Mouse (Mus musculus) midbrain, embryonic 15.5 days (tissue): ENCODE results near the gene Dhcr24. TPM values are rescaled to one million over a fixed set of nuclear protein-coding genes. Genes with fewer than 3 reads are reported as not detected.
A peak's percentile ranks its signal among the peaks of the same experiment; 100 is the strongest.

Source experiments
- ATAC-seq: fragments of 200-750 bp; cut with Nextera tagmentation; replicated peaks from 2 replicates; pipeline ENCODE4 v1.8.0; 2017; ENCODE audit warnings: moderate TSS enrichment
- H3K27ac ChIP-seq: fragments of 300-500 bp; sonication (generic); 2 replicates; pipeline ENCODE4 v1.5.1; 2015; ENCODE audit warnings: mild to moderate bottlenecking, inconsistent platforms
- H3K27me3 ChIP-seq: fragments of 300-500 bp; sonication (generic); replicated peaks from 2 replicates; pipeline ENCODE4 v1.6.1; 2015; ENCODE audit warnings: inconsistent platforms
- H3K36me3 ChIP-seq: fragments of 300-500 bp; sonication (generic); replicated peaks from 2 replicates; pipeline ENCODE4 v1.6.1; 2015; ENCODE audit warnings: inconsistent platforms
- H3K4me1 ChIP-seq: fragments of 300-500 bp; sonication (generic); 2 replicates; pipeline ENCODE4 v1.6.1; 2015; ENCODE audit warnings: inconsistent platforms
- H3K4me2 ChIP-seq: fragments of 300-500 bp; sonication (generic); 2 replicates; pipeline ENCODE4 v1.6.1; 2015; ENCODE audit warnings: inconsistent platforms, mild to moderate bottlenecking, moderate library complexity
- H3K4me3 ChIP-seq: fragments of 300-500 bp; sonication (generic); 2 replicates; pipeline ENCODE4 v1.5.1; 2015; ENCODE audit warnings: mild to moderate bottlenecking, inconsistent platforms
- H3K9ac ChIP-seq: fragments of 300-500 bp; sonication (generic); 2 replicates; pipeline ENCODE4 v1.6.1; 2015; ENCODE audit warnings: mild to moderate bottlenecking, inconsistent platforms
- H3K9me3 ChIP-seq: fragments of 300-500 bp; sonication (generic); 2 replicates; pipeline ENCODE4 v1.6.1; 2016; ENCODE audit warnings: inconsistent platforms
- WGBS: fragments of 180-500 bp; shearing (Covaris S2); methylation state at CpG from one replicate; pipeline ENCODE4 v1.1.7; 2015; ENCODE audit warnings: mixed read lengths; 5-methylcytosine and 5-hydroxymethylcytosine counted together
- polyA plus RNA-seq: library from polyadenylated mRNA; unstranded; fragments of >200 nt; fragmentation: Nextera tagmentation; extraction: Ambion mirVana; gene quantifications from 2 replicates; pipeline ENCODE4 v1.2.1, GENCODE M21; 2015

Dhcr24 gene
- polyA plus RNA-seq, 1 experiment from 2014 or later: 6.0 TPM

GRCm38 (mm10) chr4:106593636-106594035 lies 32.8 kb downstream of the Dhcr24 start:
- no peaks in the 10 kb centered on the region for H3K9me3 ChIP-seq
- no peaks in the 10 kb centered on the region for H3K4me1 ChIP-seq
- 62% methylated on average over 7 of the region's 7 CpGs for WGBS
- no peak overlapping the region for H3K4me2 ChIP-seq
- H3K4me3 ChIP-seq: no peak overlapping the region
- H3K36me3 ChIP-seq: no peaks in the 10 kb centered on the region
- H3K27me3 ChIP-seq: no peaks in the 10 kb centered on the region
- ATAC-seq: no peak
- no peak overlapping the region for H3K27ac ChIP-seq
- H3K9ac ChIP-seq: no peak overlapping the region

DNA sequence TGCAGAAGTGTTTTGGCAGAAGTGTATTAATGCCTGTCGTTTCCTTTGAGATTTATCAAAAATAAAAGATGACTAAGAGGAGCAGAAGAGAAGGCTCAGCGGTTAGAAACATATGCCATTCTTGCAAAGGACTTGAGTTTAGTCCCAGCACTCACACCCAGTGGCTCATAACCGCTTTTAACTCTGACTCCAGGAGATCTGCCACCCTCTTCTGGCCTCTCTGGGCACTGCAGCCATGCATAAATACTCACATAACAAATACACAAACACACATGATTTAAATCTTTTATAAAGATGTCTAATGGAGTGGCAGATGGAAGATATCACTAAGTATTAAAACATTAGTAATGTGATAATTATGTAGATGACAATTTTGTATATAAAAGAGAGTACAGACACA lies 35.4 kb downstream of the Dhcr24 start:
- no peaks in the 10 kb centered on the region for H3K9me3 ChIP-seq
- ATAC-seq: no peak
- H3K4me3 ChIP-seq: no peak overlapping the region
- no peaks in the 10 kb centered on the region for H3K4me1 ChIP-seq
- H3K9ac ChIP-seq: no peak overlapping the region
- WGBS: 63% methylated on average over 3 of the region's 3 CpGs
- H3K27ac ChIP-seq: no peak overlapping the region
- H3K36me3 ChIP-seq: no peaks in the 10 kb centered on the region
- no peaks in the 10 kb centered on the region for H3K27me3 ChIP-seq
- no peak overlapping the region for H3K4me2 ChIP-seq

DNA sequence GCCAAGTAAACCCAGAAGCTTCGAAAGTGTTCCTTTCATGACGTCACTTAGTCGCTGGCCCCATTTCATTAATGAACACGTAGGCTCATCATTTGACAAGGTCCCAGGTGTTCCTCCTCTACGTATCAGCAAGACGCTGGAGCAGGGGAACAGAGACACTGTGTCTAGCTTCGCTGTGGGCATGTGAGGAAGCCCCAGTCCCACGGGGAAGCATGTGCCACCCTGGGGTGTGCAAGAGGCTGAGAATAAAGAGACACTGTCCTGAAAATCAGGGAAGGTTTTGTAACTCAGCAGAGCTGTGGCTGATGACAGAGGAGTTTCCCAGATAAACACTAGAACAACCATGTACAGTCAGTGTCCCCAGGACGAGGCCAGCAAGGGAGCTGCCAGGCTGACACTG lies 36.2 kb downstream of the Dhcr24 start:
- ATAC-seq: no peak

DNA sequence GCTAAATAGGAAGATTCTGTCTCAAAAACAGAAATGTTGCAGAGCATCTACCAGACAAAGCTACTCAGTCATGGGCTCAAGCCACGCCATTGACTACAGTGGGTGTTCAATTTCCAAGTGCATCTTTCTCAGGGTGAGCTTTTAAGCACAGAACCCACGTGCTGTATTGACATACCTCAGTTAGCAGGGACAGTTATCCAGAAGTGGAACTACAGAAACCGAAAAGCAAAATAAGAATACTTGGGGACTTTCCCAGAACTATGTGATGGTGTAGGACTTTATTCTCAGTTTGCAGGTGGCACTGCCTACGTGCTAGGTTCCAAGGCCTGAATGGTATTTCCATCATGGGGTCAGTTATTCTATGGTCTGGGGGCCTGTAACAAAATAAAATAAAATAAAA lies 36.9 kb downstream of the Dhcr24 start:
- H3K4me3 ChIP-seq: no peak overlapping the region
- no peak for ATAC-seq
- H3K27me3 ChIP-seq: no peaks in the 10 kb centered on the region
- no peaks in the 10 kb centered on the region for H3K36me3 ChIP-seq
- no peak overlapping the region for H3K4me2 ChIP-seq
- H3K27ac ChIP-seq: no peak overlapping the region
- no peaks in the 10 kb centered on the region for H3K4me1 ChIP-seq
- no peaks in the 10 kb centered on the region for H3K9me3 ChIP-seq
- 87% methylated on average over 4 of the region's 4 CpGs for WGBS
- H3K9ac ChIP-seq: no peak overlapping the region

More for the DNA sequence above, 36.2 kb downstream of the Dhcr24 start:
- H3K9ac ChIP-seq: no peak overlapping the region
- no peaks in the 10 kb centered on the region for H3K36me3 ChIP-seq
- WGBS: 82% methylated on average over 9 of the region's 9 CpGs
- H3K27ac ChIP-seq: no peak overlapping the region
- no peaks in the 10 kb centered on the region for H3K27me3 ChIP-seq
- H3K4me1 ChIP-seq: no peaks in the 10 kb centered on the region
- no peaks in the 10 kb centered on the region for H3K9me3 ChIP-seq
- no peak overlapping the region for H3K4me2 ChIP-seq
- no peak overlapping the region for H3K4me3 ChIP-seq

DNA sequence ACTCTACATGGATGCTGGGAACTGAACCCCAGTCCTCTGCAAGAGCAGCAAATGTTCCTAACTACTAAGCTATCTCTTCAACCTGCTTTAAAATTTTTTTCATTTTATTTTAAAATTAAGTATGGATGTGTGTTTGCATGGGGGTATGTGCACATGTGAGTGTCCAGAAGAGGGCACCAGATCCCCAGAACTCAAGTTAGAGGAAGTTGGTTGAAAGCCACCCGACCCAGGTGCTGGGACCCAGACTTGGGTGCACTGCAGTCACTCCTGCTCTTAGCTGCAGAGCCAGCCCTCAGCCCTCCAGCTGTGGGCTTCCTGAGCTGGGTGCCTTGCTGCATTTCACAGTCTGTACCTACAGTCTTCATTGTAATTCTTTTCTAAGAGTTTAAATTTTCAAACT lies 38.6 kb downstream of the Dhcr24 start:
- Histone ChIP-seq H3K4me1 (no peaks in the 10 kb centered on the region), H3K27me3 (no peaks in the 10 kb centered on the region), H3K4me2 (no peak overlapping the region), H3K9ac (no peak overlapping the region), H3K36me3 (no peaks in the 10 kb centered on the region), H3K4me3 (no peak overlapping the region), H3K9me3 (no peaks in the 10 kb centered on the region), H3K27ac (no peak overlapping the region)
- ATAC-seq: no peak
- WGBS: 58% methylated on average over 1 of the region's 1 CpGs

DNA sequence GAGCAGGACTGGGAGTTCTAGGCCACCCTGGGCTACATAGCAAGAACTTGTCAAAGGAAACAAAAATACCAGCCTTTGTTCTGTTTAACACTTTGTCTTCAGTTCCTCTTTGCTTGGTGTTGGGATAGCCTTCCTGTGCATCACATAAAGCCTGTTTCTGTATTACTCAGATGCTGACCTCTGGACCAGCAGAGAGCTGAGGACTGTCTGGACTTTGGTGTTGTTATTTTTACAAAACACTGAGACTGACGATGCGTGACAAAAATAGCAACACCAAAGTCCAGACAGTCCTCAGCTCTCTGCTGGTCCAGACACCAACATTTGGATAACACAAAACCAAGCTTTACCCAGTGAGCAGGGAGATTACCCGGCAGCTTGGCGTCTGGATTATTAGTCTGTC lies 39.9 kb downstream of the Dhcr24 start:
- H3K4me1 ChIP-seq: no peaks in the 10 kb centered on the region
- no peaks in the 10 kb centered on the region for H3K36me3 ChIP-seq
- no peak overlapping the region for H3K27ac ChIP-seq
- no peak overlapping the region for H3K4me3 ChIP-seq
- no peaks in the 10 kb centered on the region for H3K27me3 ChIP-seq
- H3K9me3 ChIP-seq: no peaks in the 10 kb centered on the region
- ATAC-seq: no peak
- H3K4me2 ChIP-seq: no peak overlapping the region
- 88% methylated on average over 4 of the region's 4 CpGs for WGBS
- H3K9ac ChIP-seq: no peak overlapping the region

GRCm38 (mm10) chr4:106606639-106607554 lies 46.1 kb downstream of the Dhcr24 start:
- H3K27ac ChIP-seq: no peak overlapping the region
- no peaks in the 10 kb centered on the region for H3K36me3 ChIP-seq
- H3K4me3 ChIP-seq: peak overlapping the region; percentile 17
- 0 out of 2 replicates have a peak, but pooled peaks cover 5% of the 10 kb centered on the region for H3K4me1 ChIP-seq
- WGBS: 44% methylated on average over 18 of the region's 18 CpGs
- peak overlapping the region; percentile 27; the same call in 1 of the 2 replicates for H3K9ac ChIP-seq
- peak; percentile 93 for ATAC-seq
- H3K9me3 ChIP-seq: no peaks in the 10 kb centered on the region
- peak overlapping the region; percentile 41 for H3K4me2 ChIP-seq
- no peaks in the 10 kb centered on the region for H3K27me3 ChIP-seq

- H3K4me1 ChIP-seq: 0 out of 2 replicates have a peak, but pooled peaks cover 5% of the 10 kb centered on the region
Measured at GRCm38 (mm10) chr4:106607905-106608304, 47.1 kb downstream of the Dhcr24 start.

GRCm38 (mm10) chr4:106613105-106613504 lies 52.3 kb downstream of the Dhcr24 start:
- Histone ChIP-seq H3K4me3 (no peak overlapping the region), H3K4me2 (no peak overlapping the region), H3K9ac (no peak overlapping the region), H3K4me1 (peaks cover 15% of the 10 kb centered on the region), H3K36me3 (no peaks in the 10 kb centered on the region), H3K9me3 (no peaks in the 10 kb centered on the region), H3K27ac (no peak overlapping the region), H3K27me3 (no peaks in the 10 kb centered on the region)
- 79% methylated on average over 8 of the region's 8 CpGs for WGBS
- no peak for ATAC-seq

More at GRCm38 (mm10) chr4:106607905-106608304, 47.1 kb downstream of the Dhcr24 start:
- Histone ChIP-seq H3K4me3 (no peak overlapping the region), H3K4me2 (no peak overlapping the region), H3K36me3 (no peaks in the 10 kb centered on the region), H3K9me3 (no peaks in the 10 kb centered on the region), H3K27ac (no peak overlapping the region), H3K27me3 (no peaks in the 10 kb centered on the region), H3K9ac (no peak overlapping the region)
- 92% methylated on average over 1 of the region's 1 CpGs for WGBS
- no peak for ATAC-seq

DNA sequence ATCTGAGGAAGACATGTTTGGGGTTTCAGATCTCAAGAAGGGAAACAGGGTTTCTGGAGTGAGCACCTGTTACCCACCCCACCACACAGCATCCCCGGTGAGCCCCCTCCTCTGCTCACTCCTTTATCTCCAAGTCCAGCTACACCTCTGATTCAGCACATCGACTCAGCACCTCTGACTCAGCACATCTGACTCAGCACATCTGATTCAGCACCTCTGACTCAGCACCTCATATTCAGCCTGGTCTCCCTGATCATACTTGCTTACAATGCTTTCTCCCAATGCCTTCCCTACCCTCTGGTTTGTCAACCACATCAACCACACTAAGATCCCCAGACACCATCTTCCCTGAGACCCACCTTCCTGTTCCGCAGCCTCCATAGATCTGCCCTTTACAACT lies 52.7 kb downstream of the Dhcr24 start:
- Histone ChIP-seq H3K27ac (no peak overlapping the region), H3K9me3 (no peaks in the 10 kb centered on the region), H3K9ac (no peak overlapping the region), H3K36me3 (no peaks in the 10 kb centered on the region), H3K27me3 (no peaks in the 10 kb centered on the region), H3K4me3 (no peak overlapping the region), H3K4me1 (peaks cover 15% of the 10 kb centered on the region), H3K4me2 (no peak overlapping the region)
- no peak for ATAC-seq
- 77% methylated on average over 3 of the region's 3 CpGs for WGBS

GRCm38 (mm10) chr4:106614180-106614797 lies 53.5 kb downstream of the Dhcr24 start:
- no peak overlapping the region for H3K27ac ChIP-seq
- peak overlapping the region; percentile 8; the same call in 1 of the 2 replicates for H3K9ac ChIP-seq
- no peaks in the 10 kb centered on the region for H3K9me3 ChIP-seq
- no peak overlapping the region for H3K4me2 ChIP-seq
- peaks cover 15% of the 10 kb centered on the region for H3K4me1 ChIP-seq
- H3K36me3 ChIP-seq: no peaks in the 10 kb centered on the region
- WGBS: 37% methylated on average over 7 of the region's 7 CpGs
- no peak overlapping the region for H3K4me3 ChIP-seq
- no peaks in the 10 kb centered on the region for H3K27me3 ChIP-seq
- peak; percentile 86 for ATAC-seq

- Histone ChIP-seq H3K27ac (no peak overlapping the region), H3K4me1 (peaks cover 15% of the 10 kb centered on the region), H3K9ac (no peak overlapping the region), H3K4me2 (no peak overlapping the region), H3K36me3 (no peaks in the 10 kb centered on the region), H3K4me3 (no peak overlapping the region), H3K9me3 (no peaks in the 10 kb centered on the region), H3K27me3 (no peaks in the 10 kb centered on the region)
- no peak for ATAC-seq
- WGBS: 83% methylated on average over 9 of the region's 9 CpGs
Measured at GRCm38 (mm10) chr4:106614881-106615280, 54.0 kb downstream of the Dhcr24 start.
